In genomic region chr12:38309885-38310284, GRCm38 (mm10) we compare ENCODE assay signal across 22 mouse cellular contexts.
A peak's percentile ranks its signal among the peaks of the same experiment; 100 is the strongest.
DNase-seq lines count a peak whose midpoint lies in the region; TF ChIP-seq lines count a peak whose summit lies in the region.
"Had no signal": no experiment of that assay in that cellular context is flagged by ENCODE, and none has a peak within 500 bp of the region (broad histone marks: within the 10 kb centered on the region; RNA-seq: fewer than 3 reads in every experiment).

No protein-coding gene starts in this region.

- H3K9me3 ChIP-seq in CH12.LX (replicated peaks; ENCODE audit: low read length) = no peaks in the 10 kb centered on the region
- H3K9me3 ChIP-seq in ES-E14 (ENCODE audit: control insufficient read depth, insufficient read depth, low read depth, low read length) = no peaks in the 10 kb centered on the region
- no peaks in the 10 kb centered on the region for H3K9me3 ChIP-seq in MEL (replicated peaks; ENCODE audit: insufficient read depth, low read length)
- H3K9me3 ChIP-seq: G1E had no signal

- H3K79me2 ChIP-seq in CH12.LX (replicated peaks; ENCODE audit: control insufficient read depth, extremely low read depth, insufficient read depth, poor library complexity, severe bottlenecking) = no peaks in the 10 kb centered on the region
- H3K79me2 ChIP-seq in MEL (ENCODE audit: control insufficient read depth, insufficient read depth, low read length, poor library complexity) = no peaks in the 10 kb centered on the region

- H3K4me3 ChIP-seq in CH12.LX (replicated peaks in 1 of 3; ENCODE audit: low read depth in 2 of 3, low read length in 2 of 3, poor library complexity in 1 of 3) = no peak overlapping the region
- no peak overlapping the region for H3K4me3 ChIP-seq in ES-E14 (ENCODE audit: insufficient read depth in 1 of 2, low read depth in 1 of 2, low read length in 2 of 2, poor library complexity in 1 of 2, severe bottlenecking in 1 of 2)
- no peak overlapping the region for H3K4me3 ChIP-seq in MEL (ENCODE audit: control insufficient read depth in 1 of 2, insufficient read depth in 1 of 2, low read depth in 2 of 2, low read length in 2 of 2)

- H3K9ac ChIP-seq in CH12.LX (ENCODE audit: insufficient read depth, low read depth) = no peak overlapping the region
- H3K9ac ChIP-seq in ES-E14 (ENCODE audit: insufficient read depth, low read depth, low read length, poor library complexity, severe bottlenecking) = no peak overlapping the region
- H3K9ac ChIP-seq in MEL (ENCODE audit: control insufficient read depth, low read depth, low read length, poor library complexity, severe bottlenecking) = no peak overlapping the region

- H3K4me1 ChIP-seq in CH12.LX (ENCODE audit: control insufficient read depth in 1 of 2, insufficient read depth in 2 of 2) = no peaks in the 10 kb centered on the region
- H3K4me1 ChIP-seq in ES-E14 (ENCODE audit: control insufficient read depth in 2 of 2, insufficient read depth in 2 of 2, low read length in 2 of 2, poor library complexity in 1 of 2) = no peaks in the 10 kb centered on the region
- H3K4me1 ChIP-seq in MEL (ENCODE audit: control insufficient read depth in 1 of 2, insufficient read depth in 2 of 2, low read length in 2 of 2) = no peaks in the 10 kb centered on the region

- H3K27ac ChIP-seq in CH12.LX (ENCODE audit: insufficient read depth, low read depth) (no peak overlapping the region), ES-E14 (ENCODE audit: insufficient read depth, low read depth, low read length, poor library complexity, severe bottlenecking) (no peak overlapping the region), MEL (ENCODE audit: control insufficient read depth, low read depth, low read length) (no peak overlapping the region)

- H3K27me3 ChIP-seq in CH12.LX (replicated peaks) (no peaks in the 10 kb centered on the region), MEL (ENCODE audit: control insufficient read depth in 1 of 2, insufficient read depth in 2 of 2, low read length in 2 of 2) (no peaks in the 10 kb centered on the region)
- H3K27me3 ChIP-seq: Patski had no signal

- TF ChIP-seq EP300 in CH12.LX (IDR thresholded peaks at IDR 0.05; ENCODE audit: low read length) (no peak), MEL (IDR thresholded peaks at IDR 0.05; ENCODE audit: low read depth in 1 of 2, low read length in 2 of 2) (no peak)

- no peak overlapping the region for H3K4me2 ChIP-seq in CH12.LX (ENCODE audit: insufficient read depth, low read depth, poor library complexity, severe bottlenecking)

- dilution Hi-C loops in CH12.LX (cut with MboI; ENCODE audit: extremely low pct_ligation_motif_present, extremely low pct_unique_long_range_greater_than_20kb, low sequenced_read_pairs) = no loop called here

- H3K36me3 ChIP-seq in CH12.LX (replicated peaks in 1 of 2; ENCODE audit: control insufficient read depth in 1 of 2, insufficient read depth in 1 of 2, low read length in 1 of 2) (no peaks in the 10 kb centered on the region), ES-E14 (ENCODE audit: control insufficient read depth, insufficient read depth, low read length, poor library complexity, severe bottlenecking) (no peaks in the 10 kb centered on the region), MEL (ENCODE audit: control insufficient read depth in 1 of 2, insufficient read depth in 2 of 2, low read length in 2 of 2) (no peaks in the 10 kb centered on the region)
- H3K36me3 ChIP-seq: G1E had no signal

- TF ChIP-seq CTCF in CH12.LX (conservative IDR thresholded peaks at IDR 0.05 in 1 of 2, IDR thresholded peaks at IDR 0.05 in 1 of 2; ENCODE audit: low read depth in 2 of 2, low read length in 2 of 2) (no peak), MEL (IDR thresholded peaks at IDR 0.05 in 2 of 3, conservative IDR thresholded peaks at IDR 0.05 in 1 of 3; ENCODE audit: control insufficient read depth in 1 of 3, insufficient read depth in 1 of 3, low read depth in 2 of 3, low read length in 3 of 3, poor library complexity in 1 of 3, severe bottlenecking in 1 of 3) (no peak)

- in situ Hi-C loops in CH12.LX (cut with MboI; ENCODE audit: low pct_ligation_motif_present, low pct_unique_long_range_greater_than_20kb, low sequenced_read_pairs) = no loop called here
- in situ Hi-C loops in ES-E14 (cut with MboI; ENCODE audit: low sequenced_read_pairs in 2 of 2, unreplicated experiment in 2 of 2) = no loop called here

- no peak for TF ChIP-seq RAD21 in CH12.LX (IDR thresholded peaks at IDR 0.05; ENCODE audit: low read depth, low read length)
- TF ChIP-seq RAD21 in MEL (IDR thresholded peaks at IDR 0.05; ENCODE audit: low read depth, low read length) = no peak

- DNase-seq in CH12.LX (ENCODE audit: extremely low read depth) (no peak), ES-E14 (ENCODE audit: low read depth, low spot score) (no peak), MEL (ENCODE audit: low read depth, low spot score) (no peak), MN1 (ENCODE audit: low spot score) (no peak)
- no peak for DNase-seq in retina, embryonic 14.5 days (ENCODE audit: low spot score)
- DNase-seq in frontal cortex, postnatal 10 days (ENCODE audit: low spot score in 2 of 2) = no peak
- DNase-seq: adrenal gland, adult 2 months; adrenal gland, adult 8-10 months; adrenal gland, postnatal 10 days; adrenal gland, postnatal 14 days; adrenal gland, postnatal 25 days; adrenal gland, postnatal 36 days; B cell, adult 2 months; cerebellum, adult 11 months; cerebellum, adult 11-12 months; cerebellum, adult 18-20 months; cerebellum, adult 2 months; cerebellum, adult 8-10 months; cerebellum, adult 9-10 months; cerebellum, adult 9-11 months had no signal

- TF ChIP-seq POLR2A in CH12.LX (IDR thresholded peaks at IDR 0.05; ENCODE audit: low read depth, low read length) (no peak), MEL (IDR thresholded peaks at IDR 0.05; ENCODE audit: control insufficient read depth in 1 of 2, insufficient read depth in 1 of 2, low read depth in 1 of 2, low read length in 2 of 2, poor library complexity in 1 of 2) (no peak)

TF ChIP-seq in CH12.LX, 34 proteins besides CTCF, POLR2A, EP300 and RAD21:
- TF ChIP-seq SMC3 (IDR thresholded peaks at IDR 0.05; ENCODE audit: low read depth, low read length) = no peak
- peak; percentile 88 for TF ChIP-seq MAFK (IDR thresholded peaks at IDR 0.05; ENCODE audit: insufficient replicate concordance, low read length)
TF ChIP-seq in CH12.LX: peak in this region for 1.

TF ChIP-seq in ES-E14, 5 proteins besides CTCF, POLR2A, EP300 and RAD21:
- TF ChIP-seq MAFK (IDR thresholded peaks at IDR 0.05; ENCODE audit: insufficient read depth, low read depth, low read length) = peak; percentile 87
- TF ChIP-seq ZC3H11A (IDR thresholded peaks at IDR 0.05; ENCODE audit: borderline replicate concordance, low read depth, low read length) = no peak
- no peak for TF ChIP-seq HCFC1 (IDR thresholded peaks at IDR 0.05; ENCODE audit: borderline replicate concordance, insufficient read depth, low read length)
- TF ChIP-seq ZNF384 (IDR thresholded peaks at IDR 0.05; ENCODE audit: low read depth, low read length) = no peak
- TF ChIP-seq CHD2 (IDR thresholded peaks at IDR 0.05; ENCODE audit: low read depth, low read length) = no peak

TF ChIP-seq in MEL, 35 proteins besides CTCF, POLR2A, EP300 and RAD21:
- TF ChIP-seq TAL1 (IDR thresholded peaks at IDR 0.05; ENCODE audit: low read length) (no peak), MAFK (IDR thresholded peaks at IDR 0.05; ENCODE audit: borderline replicate concordance, low read depth, low read length) (peak; percentile 26; the same call in 1 of the 2 replicates)
TF ChIP-seq in MEL: peak in this region for 1.

Comparison
In these comparisons a context has a peak if more than half of its experiments do, and no peak if none do; other contexts are left out.
1. Of the 35 proteins assayed by ChIP-seq in both MEL and CH12.LX: peak only in MEL: none; only in CH12.LX: none; in both: MAFK; in neither: 34.